Mouse (Mus musculus): Measurements from ENCODE around the gene Tagln2. TPM values are rescaled to one million over a fixed set of nuclear protein-coding genes. Genes with fewer than 3 reads are reported as not detected.

Gene Tagln2
- total RNA-seq, 2 experiments from 2014 or later = 143 to 153 TPM

Other genes starting within 250 kb of the Tagln2 start
- under 1 TPM; 0.39 to 0.45 TPM for gene Atp1a4, start 241.6 kb upstream of the Tagln2 start, total RNA-seq (2021)
- gene Igsf8, start 238.4 kb upstream of the Tagln2 start, total RNA-seq (2021) = 10 to 100 TPM; 45.3 to 55.6 TPM
- gene Atp1a2, start 202.0 kb upstream of the Tagln2 start, total RNA-seq (2021) = 10 to 100 TPM; 50.9 to 70.2 TPM
- gene Kcnj9, start 170.7 kb upstream of the Tagln2 start, total RNA-seq (2021) = under 1 TPM; 0.11 to 0.20 TPM
- 1 to 10 TPM; 1.8 to 4.5 TPM for gene Kcnj10, start 158.8 kb upstream of the Tagln2 start, total RNA-seq (2021)
- 10 to 100 TPM; 18.1 to 19.9 TPM for gene Pigm, start 123.5 kb upstream of the Tagln2 start, total RNA-seq (2021)
- 1 to 10 TPM; 1.1 to 1.2 TPM for gene Slamf9, start 24.7 kb upstream of the Tagln2 start, total RNA-seq (2021)
- 10 to 100 TPM in 1 of 2 experiments, 1 to 10 TPM in 1; 6.0 to 10.6 TPM for gene Igsf9, start 18.3 kb upstream of the Tagln2 start, total RNA-seq (2021)
- gene Cfap45, start 20.8 kb downstream of the Tagln2 start, total RNA-seq (2021) = 1 to 10 TPM; 2.0 to 2.1 TPM
- under 1 TPM in 1 of 2 experiments, not detected in 1; 0.17 TPM for gene Vsig8, start 55.9 kb downstream of the Tagln2 start, total RNA-seq (2021)
- gene Slamf8, start 90.5 kb downstream of the Tagln2 start, total RNA-seq (2021) = under 1 TPM; 0.25 to 0.28 TPM
- gene Fcrl6, start 102.5 kb downstream of the Tagln2 start, total RNA-seq (2021) = not detected
- 1 to 10 TPM; 7.1 to 7.8 TPM for gene Dusp23, start 132.9 kb downstream of the Tagln2 start, total RNA-seq (2021)
- gene Crp, start 198.0 kb downstream of the Tagln2 start, total RNA-seq (2021) = 10 to 100 TPM in 1 of 2 experiments, under 1 TPM in 1; 0.45 to 10.9 TPM

Measured in adrenal gland, postnatal 4 days (tissue).